ENCODE assay signal across 30 mouse cellular contexts in genomic region chr7:98173408-98173807, GRCm38 (mm10). TPM values are rescaled to one million over a fixed set of nuclear protein-coding genes. Genes with fewer than 3 reads are reported as not detected.
A peak's percentile ranks its signal among the peaks of the same experiment; 100 is the strongest.
DNase-seq lines count a peak whose midpoint lies in the region; ATAC-seq and TF ChIP-seq lines count a peak whose summit lies in the region.
"Had no signal": no experiment of that assay in that cellular context is flagged by ENCODE, and none has a peak within 500 bp of the region (broad histone marks: within the 10 kb centered on the region; RNA-seq: fewer than 3 reads in every experiment).

No protein-coding gene starts in this region.

- H3K9ac ChIP-seq in kidney, postnatal 0 days (ENCODE audit: low read depth, low read length): no peak overlapping the region
- peak overlapping the region; percentile 85 for H3K9ac ChIP-seq in liver, embryonic 13.5 days
- H3K9ac ChIP-seq in stomach, embryonic 15.5 days: no peak overlapping the region
- H3K9ac ChIP-seq: embryonic facial prominence, embryonic 15.5 days; forebrain, postnatal 0 days; heart, embryonic 12.5 days; hindbrain, embryonic 15.5 days; neural tube, embryonic 12.5 days had no signal

- DNase-seq in gastrocnemius, adult 2 months: no peak
- no peak for DNase-seq in gastrocnemius, postnatal 4 days (ENCODE audit: low spot score in 2 of 2)
- no peak for DNase-seq in kidney, postnatal 0 days (ENCODE audit: low spot score)
- no peak for DNase-seq in kidney, postnatal 36 days
- DNase-seq in liver, embryonic 13.5 days: no peak
- no peak for DNase-seq in embryo, embryonic 11 days
- DNase-seq in adrenal gland, postnatal 36 days: no peak
- DNase-seq: adrenal gland, postnatal 10 days; cerebellum, adult 11-12 months; cerebellum, postnatal 10 days; forebrain, postnatal 0 days; gastrocnemius, postnatal 10 days; kidney, adult 9 months; kidney, postnatal 14 days; right cerebral cortex, adult 18-20 months; spleen, adult 18-20 months; thymus, postnatal 4 days had no signal

- H3K27me3 ChIP-seq in kidney, postnatal 0 days (ENCODE audit: insufficient read depth, low read length): no peaks in the 10 kb centered on the region
- H3K27me3 ChIP-seq in liver, embryonic 13.5 days: no peaks in the 10 kb centered on the region
- H3K27me3 ChIP-seq in stomach, embryonic 15.5 days (replicated peaks): no peaks in the 10 kb centered on the region
- H3K27me3 ChIP-seq: embryonic facial prominence, embryonic 15.5 days; heart, embryonic 12.5 days; hindbrain, embryonic 15.5 days; neural tube, embryonic 12.5 days; Patski had no signal

- no peak for ATAC-seq in kidney, postnatal 0 days (replicated peaks; ENCODE audit: low FRiP score, low read depth)
- ATAC-seq in liver, embryonic 13.5 days (ENCODE audit: low read depth): no peak
- ATAC-seq in stomach, embryonic 15.5 days (ENCODE audit: insufficient read depth, low FRiP score, low read depth): no peak
- ATAC-seq: forebrain, postnatal 0 days; lung, postnatal 0 days; Patski had no signal

- no peak overlapping the region for H3K4me3 ChIP-seq in gastrocnemius, adult 2 months
- no peak overlapping the region for H3K4me3 ChIP-seq in kidney, postnatal 0 days (replicated peaks; ENCODE audit: low read depth, low read length)
- H3K4me3 ChIP-seq in liver, embryonic 13.5 days (replicated peaks): 0 out of 2 replicates have a peak overlapping the region, but pooled peaks have one; percentile 4
- H3K4me3 ChIP-seq in stomach, embryonic 15.5 days (replicated peaks): no peak overlapping the region
- H3K4me3 ChIP-seq: embryonic facial prominence, embryonic 15.5 days; heart, embryonic 12.5 days; hindbrain, embryonic 15.5 days; myocyte; neural tube, embryonic 12.5 days had no signal

- TF ChIP-seq CTCF in gastrocnemius, adult 2 months (IDR thresholded peaks at IDR 0.05): no peak
- TF ChIP-seq CTCF in kidney, postnatal 0 days (IDR thresholded peaks at IDR 0.05; ENCODE audit: low read depth): no peak

- H3K4me1 ChIP-seq in kidney, postnatal 0 days (replicated peaks; ENCODE audit: insufficient read depth, low read length): peaks cover 21% of the 10 kb centered on the region
- H3K4me1 ChIP-seq in liver, embryonic 13.5 days (replicated peaks): peaks cover 91% of the 10 kb centered on the region
- H3K4me1 ChIP-seq in stomach, embryonic 15.5 days: peaks cover 35% of the 10 kb centered on the region

- 53% methylated on average over 4 of the region's 4 CpGs for WGBS in kidney, postnatal 0 days
- WGBS in liver, embryonic 13.5 days (ENCODE audit: insufficient replicate concordance): 18% methylated on average over 4 of the region's 4 CpGs
- 50% methylated on average over 4 of the region's 4 CpGs for WGBS in stomach, embryonic 15.5 days

- no peaks in the 10 kb centered on the region for H3K36me3 ChIP-seq in kidney, postnatal 0 days (ENCODE audit: insufficient read depth, low read length)
- H3K36me3 ChIP-seq in liver, embryonic 13.5 days: peaks cover 17% of the 10 kb centered on the region
- H3K36me3 ChIP-seq in stomach, embryonic 15.5 days: no peaks in the 10 kb centered on the region
- H3K36me3 ChIP-seq: embryonic facial prominence, embryonic 15.5 days; heart, embryonic 12.5 days; hindbrain, embryonic 15.5 days; neural tube, embryonic 12.5 days had no signal

- intact Hi-C loops in gastrocnemius, adult 2 months (cut with DNase I): no loop called here

- H3K4me2 ChIP-seq in kidney, postnatal 0 days (ENCODE audit: low read length): no peak overlapping the region
- H3K4me2 ChIP-seq in liver, embryonic 13.5 days: peak overlapping the region; percentile 93
- H3K4me2 ChIP-seq in stomach, embryonic 15.5 days: no peak overlapping the region
- H3K4me2 ChIP-seq: embryonic facial prominence, embryonic 15.5 days; heart, embryonic 12.5 days; hindbrain, embryonic 15.5 days; midbrain, embryonic 11.5 days; neural tube, embryonic 12.5 days had no signal

- no peaks in the 10 kb centered on the region for H3K9me3 ChIP-seq in kidney, postnatal 0 days (replicated peaks; ENCODE audit: low read length)
- H3K9me3 ChIP-seq in liver, embryonic 13.5 days (replicated peaks): no peaks in the 10 kb centered on the region
- H3K9me3 ChIP-seq in stomach, embryonic 15.5 days: no peaks in the 10 kb centered on the region
- H3K9me3 ChIP-seq: embryonic facial prominence, embryonic 15.5 days; heart, embryonic 12.5 days; hindbrain, embryonic 15.5 days; neural tube, embryonic 12.5 days had no signal

- peak overlapping the region; percentile 16; the same call in 1 of the 2 replicates for H3K27ac ChIP-seq in gastrocnemius, adult 2 months
- 0 out of 2 replicates have a peak overlapping the region, but pooled peaks have one; percentile 58 for H3K27ac ChIP-seq in kidney, postnatal 0 days
- peak overlapping the region; percentile 99 for H3K27ac ChIP-seq in liver, embryonic 13.5 days
- H3K27ac ChIP-seq in stomach, embryonic 15.5 days: 0 out of 2 replicates have a peak overlapping the region, but pooled peaks have one; percentile 53
- H3K27ac ChIP-seq: embryonic facial prominence, embryonic 15.5 days; hindbrain, embryonic 15.5 days; neural tube, embryonic 12.5 days had no signal

RNA-seq across cellular contexts. Expression of gene Capn5, which starts 4.7 kb away (rescaled TPM):
- total RNA-seq in gastrocnemius, adult 2 months (2021): 1 to 10 TPM; 1.3 to 2.3 TPM
- 1 to 10 TPM; 6.8 to 8.6 TPM for total RNA-seq in gastrocnemius, postnatal 4 days (2021)
- 12.9 and 13.0 TPM in 2 replicates for polyA plus RNA-seq in kidney, postnatal 0 days (2015; fragmentation: Nextera tagmentation; extraction: Ambion mirVana)
- 13.2 and 16.8 TPM in 2 replicates for polyA plus RNA-seq in liver, embryonic 13.5 days (2015; fragmentation: Nextera tagmentation; extraction: Ambion mirVana)
- polyA plus RNA-seq in stomach, embryonic 15.5 days (2015; fragmentation: Nextera tagmentation; extraction: Ambion mirVana): 13.8 and 14.9 TPM in 2 replicates
- 1 to 10 TPM; 3.7 to 7.0 TPM for total RNA-seq in adrenal gland, postnatal 36 days (2021)

RNA-seq across cellular contexts. Expression of gene B3gnt6, which starts 25.9 kb away (rescaled TPM):
- not detected for total RNA-seq in gastrocnemius, adult 2 months (2021)
- total RNA-seq in gastrocnemius, postnatal 4 days (2021): not detected
- 0.13 and 0.20 TPM in 2 replicates for polyA plus RNA-seq in kidney, postnatal 0 days (2015; fragmentation: Nextera tagmentation; extraction: Ambion mirVana)
- polyA plus RNA-seq in liver, embryonic 13.5 days (2015; fragmentation: Nextera tagmentation; extraction: Ambion mirVana): not detected in 2 replicates
- 0.05 TPM in 2 replicates for polyA plus RNA-seq in stomach, embryonic 15.5 days (2015; fragmentation: Nextera tagmentation; extraction: Ambion mirVana)
- total RNA-seq in adrenal gland, postnatal 36 days (2021): 1 to 10 TPM in 1 of 2 experiments, under 1 TPM in 1; 0.20 to 3.2 TPM
- total RNA-seq: gastrocnemius, postnatal 10 days; liver, adult 2 months had no signal
- polyA plus RNA-seq: embryonic facial prominence, embryonic 15.5 days; heart, embryonic 12.5 days; heart, postnatal 0 days; intestine, embryonic 14.5 days; limb, embryonic 11.5 days; midbrain, embryonic 11.5 days had no signal

RNA-seq across cellular contexts. Expression of gene Omp, which starts 28.1 kb away (rescaled TPM):
- total RNA-seq in gastrocnemius, adult 2 months (2021): under 1 TPM in 1 of 2 experiments, not detected in 1; 0.17 TPM
- under 1 TPM; 0.32 to 0.36 TPM for total RNA-seq in gastrocnemius, postnatal 4 days (2021)
- 0.38 and 0.50 TPM in 2 replicates for polyA plus RNA-seq in kidney, postnatal 0 days (2015; fragmentation: Nextera tagmentation; extraction: Ambion mirVana)
- 0.50 and 0.76 TPM in 2 replicates for polyA plus RNA-seq in liver, embryonic 13.5 days (2015; fragmentation: Nextera tagmentation; extraction: Ambion mirVana)
- polyA plus RNA-seq in stomach, embryonic 15.5 days (2015; fragmentation: Nextera tagmentation; extraction: Ambion mirVana): 0.68 and 0.70 TPM in 2 replicates
- 1 to 10 TPM in 1 of 2 experiments, under 1 TPM in 1; 0.20 to 3.1 TPM for total RNA-seq in adrenal gland, postnatal 36 days (2021)

RNA-seq across cellular contexts. Expression of gene Myo7a, which starts 54.1 kb away (rescaled TPM):
- 1 to 10 TPM; 1.4 to 3.0 TPM for total RNA-seq in gastrocnemius, adult 2 months (2021)
- 1 to 10 TPM; 7.0 to 7.1 TPM for total RNA-seq in gastrocnemius, postnatal 4 days (2021)
- polyA plus RNA-seq in kidney, postnatal 0 days (2015; fragmentation: Nextera tagmentation; extraction: Ambion mirVana): 7.6 and 8.7 TPM in 2 replicates
- 8.0 and 8.3 TPM in 2 replicates for polyA plus RNA-seq in liver, embryonic 13.5 days (2015; fragmentation: Nextera tagmentation; extraction: Ambion mirVana)
- 9.3 and 11.4 TPM in 2 replicates for polyA plus RNA-seq in stomach, embryonic 15.5 days (2015; fragmentation: Nextera tagmentation; extraction: Ambion mirVana)
- 100 to 1,000 TPM; 102 to 124 TPM for total RNA-seq in adrenal gland, postnatal 36 days (2021)

Comparison
In these comparisons a context has a peak if more than half of its experiments do, and no peak if none do; other contexts are left out.
1. H3K27ac ChIP-seq: peak in every context shown above with its lines; median percentile 99 in liver, embryonic 13.5 days; 58 in kidney, postnatal 0 days; 53 in stomach, embryonic 15.5 days; 16 in gastrocnemius, adult 2 months.